17 mouse cellular contexts compared by ENCODE assay signal in genomic region chr8:26892380-26892779, GRCm38 (mm10).
DNase-seq lines count a peak whose midpoint lies in the region; ATAC-seq lines count a peak whose summit lies in the region.
"Had no signal": no experiment of that assay in that cellular context is flagged by ENCODE, and none has a peak within 500 bp of the region (broad histone marks: within the 10 kb centered on the region; RNA-seq: fewer than 3 reads in every experiment).

No protein-coding gene starts in this region.

- no peaks in the 10 kb centered on the region for H3K27me3 ChIP-seq in forebrain, embryonic 10.5 days (ENCODE audit: poor library complexity, severe bottlenecking)
- no peaks in the 10 kb centered on the region for H3K27me3 ChIP-seq in forebrain, embryonic 12.5 days
- no peaks in the 10 kb centered on the region for H3K27me3 ChIP-seq in heart, embryonic 14.5 days (ENCODE audit: control insufficient read depth, insufficient read depth, low read length)
- H3K27me3 ChIP-seq: embryonic facial prominence, embryonic 12.5 days; liver, embryonic 13.5 days had no signal

- no peak overlapping the region for H3K4me3 ChIP-seq in forebrain, embryonic 10.5 days
- no peak overlapping the region for H3K4me3 ChIP-seq in forebrain, embryonic 12.5 days (replicated peaks)
- no peak overlapping the region for H3K4me3 ChIP-seq in heart, embryonic 14.5 days (ENCODE audit: control insufficient read depth in 1 of 2, insufficient read depth in 1 of 2, low read depth in 1 of 2, low read length in 2 of 2)
- H3K4me3 ChIP-seq: embryonic facial prominence, embryonic 12.5 days; limb, embryonic 13.5 days; liver, embryonic 13.5 days had no signal

- ATAC-seq in forebrain, embryonic 12.5 days (ENCODE audit: low FRiP score), result no peak
- ATAC-seq in heart, embryonic 14.5 days (ENCODE audit: insufficient number of reproducible peaks, insufficient read depth, low FRiP score, low read depth), result 0 out of 2 replicates have a peak, but pooled peaks have one; percentile 5
- ATAC-seq: forebrain, postnatal 0 days had no signal

- H3K4me1 ChIP-seq in forebrain, embryonic 10.5 days, result peaks cover 13% of the 10 kb centered on the region
- H3K4me1 ChIP-seq in forebrain, embryonic 12.5 days, result peaks cover 6% of the 10 kb centered on the region; the same call in 1 of the 2 replicates
- peaks cover 17 to 33% of the 10 kb centered on the region in 2 experiments for H3K4me1 ChIP-seq in heart, embryonic 14.5 days (ENCODE audit: control insufficient read depth in 2 of 2, insufficient read depth in 2 of 2, low read length in 2 of 2)
- H3K4me1 ChIP-seq: liver, embryonic 13.5 days had no signal

- no peaks in the 10 kb centered on the region for H3K36me3 ChIP-seq in forebrain, embryonic 10.5 days (replicated peaks)
- no peaks in the 10 kb centered on the region for H3K36me3 ChIP-seq in forebrain, embryonic 12.5 days (replicated peaks)
- no peaks in the 10 kb centered on the region for H3K36me3 ChIP-seq in heart, embryonic 14.5 days (ENCODE audit: control insufficient read depth, insufficient read depth, low read length)
- H3K36me3 ChIP-seq: embryonic facial prominence, embryonic 12.5 days; G1E; limb, embryonic 13.5 days; liver, embryonic 13.5 days had no signal

- 69% methylated on average over 7 of the region's 7 CpGs for WGBS in forebrain, embryonic 10.5 days
- 72% methylated on average over 7 of the region's 7 CpGs for WGBS in forebrain, embryonic 12.5 days
- 73% methylated on average over 7 of the region's 7 CpGs for WGBS in heart, embryonic 14.5 days

- H3K9me3 ChIP-seq in forebrain, embryonic 10.5 days, result no peaks in the 10 kb centered on the region
- H3K9me3 ChIP-seq in forebrain, embryonic 12.5 days, result no peaks in the 10 kb centered on the region
- no peaks in the 10 kb centered on the region for H3K9me3 ChIP-seq in heart, embryonic 14.5 days (ENCODE audit: control insufficient read depth, low read length)
- H3K9me3 ChIP-seq: embryonic facial prominence, embryonic 12.5 days; G1E; limb, embryonic 13.5 days; liver, embryonic 13.5 days had no signal

- H3K9ac ChIP-seq in forebrain, embryonic 12.5 days, result no peak overlapping the region
- peak overlapping the region; percentile 10; the same call in 1 of the 2 replicates for H3K9ac ChIP-seq in heart, embryonic 14.5 days (ENCODE audit: low read length)
- H3K9ac ChIP-seq: embryonic facial prominence, embryonic 12.5 days; forebrain, postnatal 0 days; limb, embryonic 13.5 days; liver, embryonic 13.5 days; lung, embryonic 14.5 days had no signal

- DNase-seq in forebrain, embryonic 10.5 days (ENCODE audit: extremely low spot score, low spot score), result no peak
- DNase-seq in heart, adult 18-20 months, result no peak
- DNase-seq in retina, postnatal 1 day, result peak; percentile 3
- no peak for DNase-seq in retina, embryonic 14.5 days (ENCODE audit: low spot score)
- DNase-seq in cerebellum, postnatal 36 days, result peak; percentile 35 to 36
- no peak for DNase-seq in T-cell, adult 2 months (ENCODE audit: low spot score)
- DNase-seq: forebrain, postnatal 0 days; layer of hippocampus, postnatal 36 days; liver, embryonic 13.5 days had no signal

- H3K4me2 ChIP-seq in forebrain, embryonic 12.5 days, result no peak overlapping the region
- no peak overlapping the region for H3K4me2 ChIP-seq in heart, embryonic 14.5 days (ENCODE audit: low read length)
- H3K4me2 ChIP-seq: embryonic facial prominence, embryonic 12.5 days; limb, embryonic 13.5 days; liver, embryonic 13.5 days; lung, embryonic 14.5 days had no signal

- 0 out of 2 replicates have a peak overlapping the region, but pooled peaks have one; percentile 30 for H3K27ac ChIP-seq in forebrain, embryonic 10.5 days
- H3K27ac ChIP-seq in forebrain, embryonic 12.5 days, result no peak overlapping the region
- peak overlapping the region; percentile 74 to 80 for H3K27ac ChIP-seq in heart, embryonic 14.5 days (replicated peaks in 1 of 2; ENCODE audit: control insufficient read depth in 1 of 2, insufficient read depth in 1 of 2, low read depth in 2 of 2, low read length in 2 of 2)
- H3K27ac ChIP-seq: embryonic facial prominence, embryonic 12.5 days; hindbrain, postnatal 0 days; kidney, postnatal 0 days; limb, embryonic 13.5 days; liver, embryonic 13.5 days had no signal

Comparison
In these comparisons a context has a peak if more than half of its experiments do, and no peak if none do; other contexts are left out.
1. DNase-seq: peak in retina, postnatal 1 day (single experiment) and cerebellum, postnatal 36 days (2 of 2); none in forebrain, embryonic 10.5 days (single experiment), heart, adult 18-20 months (0 of 2), retina, embryonic 14.5 days (single experiment) and T-cell, adult 2 months (single experiment).